Mouse (Mus musculus) midbrain, embryonic 13.5 days (tissue): ENCODE measurements around the gene Fhl2. TPM values are rescaled to one million over a fixed set of nuclear protein-coding genes. Genes with fewer than 3 reads are reported as not detected.

Source experiments
- ATAC-seq: fragments of 200-750 bp; cut with Nextera tagmentation; 2 replicates; pipeline ENCODE4 v1.8.0; 2017; ENCODE audit warnings: mild to moderate bottlenecking, moderate TSS enrichment, moderate library complexity
- H3K27ac ChIP-seq: fragments of 300-500 bp; sonication (generic); 2 replicates; pipeline ENCODE4 v1.5.1; 2015; ENCODE audit warnings: inconsistent platforms, mild to moderate bottlenecking, moderate library complexity
- H3K27me3 ChIP-seq: fragments of 300-500 bp; sonication (generic); 2 replicates; pipeline ENCODE4 v1.6.1; 2015; ENCODE audit warnings: mild to moderate bottlenecking, inconsistent platforms
- H3K36me3 ChIP-seq: fragments of 300-500 bp; sonication (generic); 2 replicates; pipeline ENCODE4 v1.6.1; 2015; ENCODE audit warnings: mild to moderate bottlenecking, inconsistent platforms
- H3K4me1 ChIP-seq: fragments of 300-500 bp; sonication (generic); replicated peaks from 2 replicates; pipeline ENCODE4 v1.6.1; 2015; ENCODE audit warnings: inconsistent platforms
- H3K4me2 ChIP-seq: fragments of 300-500 bp; sonication (generic); replicated peaks from 2 replicates; pipeline ENCODE4 v1.6.1; 2015; ENCODE audit warnings: moderate library complexity, mild to moderate bottlenecking, inconsistent platforms
- H3K4me3 ChIP-seq: fragments of 300-500 bp; sonication (generic); replicated peaks from 2 replicates; pipeline ENCODE4 v1.5.1; 2015; ENCODE audit warnings: mild to moderate bottlenecking, inconsistent platforms
- H3K9ac ChIP-seq: fragments of 300-500 bp; sonication (generic); replicated peaks from 2 replicates; pipeline ENCODE4 v1.6.1; 2015; ENCODE audit warnings: mild to moderate bottlenecking, inconsistent platforms
- H3K9me3 ChIP-seq: fragments of 300-500 bp; sonication (generic); 2 replicates; pipeline ENCODE4 v1.6.1; 2016; ENCODE audit warnings: mild to moderate bottlenecking, inconsistent platforms
- WGBS: fragments of 180-500 bp; shearing (Covaris S2); methylation state at CpG from one replicate; pipeline ENCODE4 v1.1.7; 2015; 5-methylcytosine and 5-hydroxymethylcytosine counted together
- polyA plus RNA-seq: library from polyadenylated mRNA; unstranded; fragments of >200 nt; fragmentation: Nextera tagmentation; extraction: Ambion mirVana; gene quantifications from 2 replicates; pipeline ENCODE4 v1.2.1, GENCODE M21; 2015

Fhl2 gene
- polyA plus RNA-seq, result 10.2 and 11.2 TPM in 2 replicates

- Histone ChIP-seq H3K27ac (no peak within 1 kb of the TSS), H3K9ac (no peak within 1 kb of the TSS), H3K36me3 (no peaks in the 10 kb centered on the region), H3K9me3 (no peaks in the 10 kb centered on the region), H3K27me3 (no peaks in the 10 kb centered on the region), H3K4me1 (no peaks in the 10 kb centered on the region), H3K4me3 (no peak within 1 kb of the TSS), H3K4me2 (no peak within 1 kb of the TSS)
- 85% methylated on average over 5 of the region's 5 CpGs for WGBS
- ATAC-seq, result no peak
Observed at GRCm38 (mm10) chr1:43196661-43197241, at the start of gene Fhl2. Gene Fhl2, minus strand, starts transcription at chr1:43196984.

- Histone ChIP-seq H3K4me1 (no peaks in the 10 kb centered on the region), H3K27me3 (no peaks in the 10 kb centered on the region), H3K9me3 (no peaks in the 10 kb centered on the region), H3K9ac (no peak overlapping the region), H3K27ac (no peak overlapping the region), H3K4me3 (no peak overlapping the region), H3K4me2 (no peak overlapping the region), H3K36me3 (no peaks in the 10 kb centered on the region)
- 86% methylated on average over 2 of the region's 2 CpGs for WGBS
- no peak for ATAC-seq
Observed at GRCm38 (mm10) chr1:43245014-43245413, 48.2 kb upstream of the Fhl2 start.

- H3K27ac ChIP-seq, result no peak overlapping the region
- H3K27me3 ChIP-seq, result no peaks in the 10 kb centered on the region
- no peaks in the 10 kb centered on the region for H3K9me3 ChIP-seq
- no peaks in the 10 kb centered on the region for H3K4me1 ChIP-seq
- H3K36me3 ChIP-seq, result no peaks in the 10 kb centered on the region
- H3K9ac ChIP-seq, result no peak overlapping the region
- H3K4me2 ChIP-seq, result no peak overlapping the region
- 91% methylated on average over 2 of the region's 2 CpGs for WGBS
- H3K4me3 ChIP-seq, result no peak overlapping the region
- ATAC-seq, result no peak
Observed at GRCm38 (mm10) chr1:43241208-43241607, 44.4 kb upstream of the Fhl2 start.

GRCm38 (mm10) chr1:43239796-43240313 is 43.1 kb upstream of the Fhl2 start:
- H3K4me3 ChIP-seq, result no peak overlapping the region
- no peaks in the 10 kb centered on the region for H3K36me3 ChIP-seq
- no peaks in the 10 kb centered on the region for H3K4me1 ChIP-seq
- H3K9ac ChIP-seq, result no peak overlapping the region
- H3K27me3 ChIP-seq, result no peaks in the 10 kb centered on the region
- no peak for ATAC-seq
- H3K4me2 ChIP-seq, result no peak overlapping the region
- H3K9me3 ChIP-seq, result no peaks in the 10 kb centered on the region
- no peak overlapping the region for H3K27ac ChIP-seq
- 97% methylated on average over 2 of the region's 2 CpGs for WGBS

GRCm38 (mm10) chr1:43238471-43238870 is 41.7 kb upstream of the Fhl2 start:
- H3K9me3 ChIP-seq, result no peaks in the 10 kb centered on the region
- H3K9ac ChIP-seq, result no peak overlapping the region
- ATAC-seq, result no peak
- no peaks in the 10 kb centered on the region for H3K36me3 ChIP-seq
- H3K27ac ChIP-seq, result no peak overlapping the region
- no peaks in the 10 kb centered on the region for H3K4me1 ChIP-seq
- H3K4me3 ChIP-seq, result no peak overlapping the region
- WGBS, result 95% methylated on average over 2 of the region's 2 CpGs
- H3K4me2 ChIP-seq, result no peak overlapping the region
- no peaks in the 10 kb centered on the region for H3K27me3 ChIP-seq

GRCm38 (mm10) chr1:43237360-43238235 is 40.8 kb upstream of the Fhl2 start:
- 85% methylated on average over 3 of the region's 3 CpGs for WGBS
- no peak for ATAC-seq

GRCm38 (mm10) chr1:43225531-43226151 is 28.9 kb upstream of the Fhl2 start:
- Histone ChIP-seq H3K9me3 (no peaks in the 10 kb centered on the region), H3K9ac (no peak overlapping the region), H3K36me3 (no peaks in the 10 kb centered on the region), H3K4me3 (no peak overlapping the region), H3K4me2 (no peak overlapping the region), H3K4me1 (no peaks in the 10 kb centered on the region), H3K27ac (no peak overlapping the region), H3K27me3 (no peaks in the 10 kb centered on the region)
- 62% methylated on average over 8 of the region's 8 CpGs for WGBS
- no peak for ATAC-seq

More at GRCm38 (mm10) chr1:43237360-43238235, 40.8 kb upstream of the Fhl2 start:
- Histone ChIP-seq H3K36me3 (no peaks in the 10 kb centered on the region), H3K27ac (no peak overlapping the region), H3K27me3 (no peaks in the 10 kb centered on the region), H3K4me3 (no peak overlapping the region), H3K9ac (no peak overlapping the region), H3K9me3 (no peaks in the 10 kb centered on the region), H3K4me2 (no peak overlapping the region), H3K4me1 (no peaks in the 10 kb centered on the region)

- Histone ChIP-seq H3K27me3 (no peaks in the 10 kb centered on the region), H3K36me3 (no peaks in the 10 kb centered on the region), H3K4me1 (no peaks in the 10 kb centered on the region), H3K4me3 (no peak overlapping the region), H3K9me3 (no peaks in the 10 kb centered on the region), H3K4me2 (no peak overlapping the region), H3K27ac (no peak overlapping the region), H3K9ac (no peak overlapping the region)
- no peak for ATAC-seq
- 79% methylated on average over 4 of the region's 4 CpGs for WGBS
Observed at GRCm38 (mm10) chr1:43224943-43225342, 28.2 kb upstream of the Fhl2 start.

- Histone ChIP-seq H3K9ac (no peak overlapping the region), H3K27ac (no peak overlapping the region), H3K36me3 (no peaks in the 10 kb centered on the region), H3K4me1 (no peaks in the 10 kb centered on the region), H3K9me3 (no peaks in the 10 kb centered on the region), H3K27me3 (no peaks in the 10 kb centered on the region), H3K4me2 (no peak overlapping the region), H3K4me3 (no peak overlapping the region)
- WGBS, result 85% methylated on average over 2 of the region's 2 CpGs
- ATAC-seq, result no peak
Observed at GRCm38 (mm10) chr1:43224171-43224570, 27.4 kb upstream of the Fhl2 start.

- Histone ChIP-seq H3K27ac (no peak overlapping the region), H3K36me3 (no peaks in the 10 kb centered on the region), H3K4me2 (no peak overlapping the region), H3K27me3 (no peaks in the 10 kb centered on the region), H3K4me1 (no peaks in the 10 kb centered on the region), H3K4me3 (no peak overlapping the region), H3K9me3 (no peaks in the 10 kb centered on the region), H3K9ac (no peak overlapping the region)
- no peak for ATAC-seq
- 97% methylated on average over 5 of the region's 5 CpGs for WGBS
Observed at GRCm38 (mm10) chr1:43223097-43223496, 26.3 kb upstream of the Fhl2 start.

- no peaks in the 10 kb centered on the region for H3K9me3 ChIP-seq
- H3K4me3 ChIP-seq, result no peak overlapping the region
- no peaks in the 10 kb centered on the region for H3K27me3 ChIP-seq
- no peaks in the 10 kb centered on the region for H3K4me1 ChIP-seq
- no peak overlapping the region for H3K9ac ChIP-seq
- ATAC-seq, result no peak
- 96% methylated on average over 3 of the region's 3 CpGs for WGBS
- H3K36me3 ChIP-seq, result no peaks in the 10 kb centered on the region
- no peak overlapping the region for H3K4me2 ChIP-seq
- no peak overlapping the region for H3K27ac ChIP-seq
Observed at GRCm38 (mm10) chr1:43218016-43218680, 21.4 kb upstream of the Fhl2 start.

GRCm38 (mm10) chr1:43215601-43216000 is 18.8 kb upstream of the Fhl2 start:
- H3K27me3 ChIP-seq, result no peaks in the 10 kb centered on the region
- H3K36me3 ChIP-seq, result no peaks in the 10 kb centered on the region
- WGBS, result 73% methylated on average over 3 of the region's 3 CpGs
- no peak overlapping the region for H3K9ac ChIP-seq
- no peaks in the 10 kb centered on the region for H3K9me3 ChIP-seq
- no peak overlapping the region for H3K4me3 ChIP-seq
- H3K4me2 ChIP-seq, result no peak overlapping the region
- H3K4me1 ChIP-seq, result no peaks in the 10 kb centered on the region
- no peak for ATAC-seq
- H3K27ac ChIP-seq, result no peak overlapping the region
